Mouse (Mus musculus): ENCODE results near the gene Sept11. TPM values are rescaled to one million over a fixed set of nuclear protein-coding genes. Genes with fewer than 3 reads are reported as not detected.

Gene Sept11
- total and polyA plus RNA-seq, 3 experiments = 72.3 to 138 (median 78.5) TPM

DNA sequence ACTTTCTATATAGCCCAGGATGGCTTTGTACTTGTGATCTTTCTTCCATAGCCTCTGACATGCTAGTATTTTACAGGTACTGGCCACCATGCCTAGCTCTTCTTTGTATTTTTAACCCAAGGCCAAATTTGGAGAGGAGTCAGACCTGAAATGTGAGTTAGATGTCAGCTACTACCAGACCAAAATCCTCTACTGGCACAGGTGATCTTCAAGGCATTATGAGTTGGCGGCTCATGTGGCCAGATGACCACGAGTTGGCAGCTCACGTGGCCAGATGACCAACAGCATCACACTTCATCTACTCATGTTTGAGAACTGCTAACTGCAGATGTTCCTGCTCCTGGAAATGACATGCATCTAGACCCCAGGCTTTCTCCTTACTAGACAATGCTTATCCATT, 125.1 kb downstream of the Sept11 start:
- TF ChIP-seq TCF12 (IDR thresholded peaks at IDR 0.05; ENCODE audit: low read depth, low read length) = no peak
- TF ChIP-seq ZNF384 (IDR thresholded peaks at IDR 0.05; ENCODE audit: low read depth, low read length) = no peak
- no peak for TF ChIP-seq PAX5 (IDR thresholded peaks at IDR 0.05; ENCODE audit: low read length)
- TF ChIP-seq ZC3H11A (IDR thresholded peaks at IDR 0.05; ENCODE audit: low read depth, low read length) = no peak
- no peak for TF ChIP-seq TBP (conservative IDR thresholded peaks at IDR 0.05; ENCODE audit: low read depth, low read length)
- TF ChIP-seq CHD1 (IDR thresholded peaks at IDR 0.05; ENCODE audit: low read depth, low read length) = no peak
- H3K27me3 ChIP-seq (replicated peaks) = no peaks in the 10 kb centered on the region
- no peak overlapping the region for H3K27ac ChIP-seq (ENCODE audit: insufficient read depth, low read depth)
- H3K4me2 ChIP-seq (ENCODE audit: insufficient read depth, low read depth, poor library complexity, severe bottlenecking) = no peak overlapping the region
- no peaks in the 10 kb centered on the region for H3K9me3 ChIP-seq (replicated peaks; ENCODE audit: low read length)
- dilution Hi-C loops (cut with MboI; ENCODE audit: extremely low pct_ligation_motif_present, extremely low pct_unique_long_range_greater_than_20kb, low sequenced_read_pairs) (no loop called here), in situ Hi-C loops (cut with MboI; ENCODE audit: low pct_ligation_motif_present, low pct_unique_long_range_greater_than_20kb, low sequenced_read_pairs) (no loop called here)
- H3K4me1 ChIP-seq (ENCODE audit: control insufficient read depth in 1 of 2, insufficient read depth in 2 of 2) = no peaks in the 10 kb centered on the region
- no peak overlapping the region for H3K9ac ChIP-seq (ENCODE audit: insufficient read depth, low read depth)
- DNase-seq (ENCODE audit: extremely low read depth) = no peak
- no peaks in the 10 kb centered on the region for H3K79me2 ChIP-seq (replicated peaks; ENCODE audit: control insufficient read depth, extremely low read depth, insufficient read depth, poor library complexity, severe bottlenecking)
- H3K4me3 ChIP-seq (replicated peaks in 1 of 3; ENCODE audit: low read depth in 2 of 3, low read length in 2 of 3, poor library complexity in 1 of 3) = no peak overlapping the region
- no peaks in the 10 kb centered on the region for H3K36me3 ChIP-seq (replicated peaks in 1 of 2; ENCODE audit: control insufficient read depth in 1 of 2, insufficient read depth in 1 of 2, low read length in 1 of 2)

DNA sequence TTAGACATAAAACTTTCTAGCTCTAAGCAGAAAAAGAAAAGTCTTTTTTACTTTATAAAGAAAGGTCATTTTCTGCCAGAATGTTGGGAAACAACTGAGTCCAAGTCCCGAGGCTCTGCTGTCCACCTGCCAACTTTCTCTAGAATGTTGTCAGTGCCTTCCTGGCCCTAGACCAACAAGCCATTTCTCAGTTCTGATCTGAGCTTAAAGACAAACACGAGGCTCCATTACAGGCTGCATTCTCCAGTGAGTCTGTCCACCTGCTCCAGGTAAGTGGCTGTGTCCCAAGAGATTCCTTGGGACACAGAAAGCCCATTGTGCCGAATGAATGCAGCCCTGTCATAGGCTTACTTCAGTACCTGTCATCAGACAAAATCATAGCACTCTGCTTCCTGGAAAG, 128.4 kb downstream of the Sept11 start:
- Histone ChIP-seq H3K36me3 (replicated peaks in 1 of 2; ENCODE audit: control insufficient read depth in 1 of 2, insufficient read depth in 1 of 2, low read length in 1 of 2) (no peaks in the 10 kb centered on the region), H3K4me3 (replicated peaks in 1 of 3; ENCODE audit: low read depth in 2 of 3, low read length in 2 of 3, poor library complexity in 1 of 3) (no peak overlapping the region), H3K79me2 (replicated peaks; ENCODE audit: control insufficient read depth, extremely low read depth, insufficient read depth, poor library complexity, severe bottlenecking) (no peaks in the 10 kb centered on the region), H3K27me3 (replicated peaks) (peaks cover 3% of the 10 kb centered on the region), H3K27ac (ENCODE audit: insufficient read depth, low read depth) (no peak overlapping the region), H3K4me1 (ENCODE audit: control insufficient read depth in 1 of 2, insufficient read depth in 2 of 2) (no peaks in the 10 kb centered on the region), H3K9me3 (replicated peaks; ENCODE audit: low read length) (no peaks in the 10 kb centered on the region), H3K9ac (ENCODE audit: insufficient read depth, low read depth) (no peak overlapping the region), H3K4me2 (ENCODE audit: insufficient read depth, low read depth, poor library complexity, severe bottlenecking) (no peak overlapping the region)
- no peak for DNase-seq (ENCODE audit: extremely low read depth)
- in situ Hi-C loops (cut with MboI; ENCODE audit: low pct_ligation_motif_present, low pct_unique_long_range_greater_than_20kb, low sequenced_read_pairs) (no loop called here), dilution Hi-C loops (cut with MboI; ENCODE audit: extremely low pct_ligation_motif_present, extremely low pct_unique_long_range_greater_than_20kb, low sequenced_read_pairs) (no loop called here)
- no peak for TF ChIP-seq UBTF (IDR thresholded peaks at IDR 0.05; ENCODE audit: low read depth, low read length)
- no peak for TF ChIP-seq SMC3 (IDR thresholded peaks at IDR 0.05; ENCODE audit: low read depth, low read length)
- no peak for TF ChIP-seq RCOR1 (conservative IDR thresholded peaks at IDR 0.05; ENCODE audit: low read depth, low read length)
- no peak for TF ChIP-seq EP300 (IDR thresholded peaks at IDR 0.05; ENCODE audit: low read length)
- TF ChIP-seq USF1 (IDR thresholded peaks at IDR 0.05; ENCODE audit: low read depth, low read length) = no peak
- no peak for TF ChIP-seq POLR2A (IDR thresholded peaks at IDR 0.05; ENCODE audit: low read depth, low read length)
- no peak for TF ChIP-seq GABPA (IDR thresholded peaks at IDR 0.05; ENCODE audit: insufficient replicate concordance, low read depth, low read length)
- no peak for TF ChIP-seq USF2 (conservative IDR thresholded peaks at IDR 0.05; ENCODE audit: low read depth, low read length)
- no peak for TF ChIP-seq IRF4 (IDR thresholded peaks at IDR 0.05; ENCODE audit: low read depth, low read length)
- TF ChIP-seq JUND (conservative IDR thresholded peaks at IDR 0.05; ENCODE audit: low read depth, low read length) = no peak
- no peak for TF ChIP-seq POLR2AphosphoS2 (IDR thresholded peaks at IDR 0.05; ENCODE audit: low read depth, low read length)

Data from CH12.LX (cell line).